Mouse (Mus musculus) cerebellum, adult 2 months (tissue): Measurements from ENCODE around the gene Grik2. TPM values are rescaled to one million over a fixed set of nuclear protein-coding genes. Genes with fewer than 3 reads are reported as not detected.

Source experiments
- DNase-seq, 2 experiments: peaks; one replicate each; pipeline ENCODE4 v3.0.0; 2021
- H3K27ac ChIP-seq: fragments of 200-500 bp; 2 replicates; pipeline ENCODE4 v1.5.1; 2012; ENCODE audit warnings: low read length, control low read depth, inconsistent platforms; ENCODE audit not compliant: insufficient read depth
- H3K27me3 ChIP-seq: fragments of 200-500 bp; 2 replicates; pipeline ENCODE4 v1.6.1; 2012; ENCODE audit warnings: inconsistent platforms, mild to moderate bottlenecking, low read length, moderate library complexity; ENCODE audit not compliant: control insufficient read depth, insufficient read depth
- H3K4me1 ChIP-seq: fragments of 200-500 bp; 2 replicates; pipeline ENCODE4 v1.6.1; 2011; ENCODE audit warnings: low read length; ENCODE audit not compliant: control insufficient read depth, insufficient read depth
- H3K4me3 ChIP-seq: fragments of 200-500 bp; replicated peaks from 2 replicates; pipeline ENCODE3; 2011; ENCODE audit warnings: mild to moderate bottlenecking, low read depth, low read length, control low read depth; ENCODE audit not compliant: insufficient read depth
- CTCF ChIP-seq: fragments of 200-500 bp; IDR thresholded peaks from 2 replicates; pipeline ENCODE4 v1.5.1; 2011; ENCODE audit warnings: low read depth, mild to moderate bottlenecking, control low read depth, low read length, moderate library complexity, borderline replicate concordance; ENCODE audit not compliant: insufficient read depth
- POLR2A ChIP-seq: fragments of 200-500 bp; IDR thresholded peaks from 2 replicates; pipeline ENCODE4 v1.6.1; 2011; ENCODE audit warnings: low read length, control low read depth, borderline replicate concordance; ENCODE audit not compliant: insufficient read depth
- WGBS: fragments of 180-500 bp; shearing (Covaris S2); methylation state at CpG from one replicate; pipeline ENCODE4 v1.1.7; 2018; 5-methylcytosine and 5-hydroxymethylcytosine counted together
- polyA plus RNA-seq: library from polyadenylated mRNA; depleted of rRNA; stranded (reverse); fragments of >200 nt; gene quantifications from 2 replicates; pipeline ENCODE4 v1.2.3, GENCODE M21; 2012

Grik2 gene
- polyA plus RNA-seq, 1 experiment, result 48.5 TPM

DNA sequence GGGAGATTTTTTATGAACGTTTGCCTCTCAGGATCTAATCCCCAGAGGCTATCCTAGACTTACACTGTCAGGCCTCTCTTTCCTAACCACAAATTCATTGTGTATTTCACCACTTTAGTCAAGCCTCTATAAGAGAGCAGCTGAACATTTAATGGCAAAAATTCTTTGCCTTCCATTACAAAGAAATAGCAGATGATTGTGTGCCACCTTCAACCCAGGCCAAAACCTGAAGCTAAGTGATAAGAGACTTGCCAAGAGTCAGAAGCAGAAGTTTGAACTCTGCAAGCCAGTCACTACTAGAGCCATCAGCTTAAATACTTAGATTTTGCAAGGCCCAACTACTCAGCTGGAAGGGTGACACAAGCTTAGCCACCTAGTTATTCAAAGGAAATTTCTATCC lies 287.9 kb downstream of the Grik2 start:
- H3K27ac ChIP-seq, result no peak overlapping the region
- DNase-seq, result no peak
- WGBS, result 41% methylated on average over 1 of the region's 1 CpGs
- no peak for TF ChIP-seq CTCF
- TF ChIP-seq POLR2A, result no peak
- H3K27me3 ChIP-seq, result no peaks in the 10 kb centered on the region
- H3K4me1 ChIP-seq, result no peaks in the 10 kb centered on the region
- no peak overlapping the region for H3K4me3 ChIP-seq

GRCm38 (mm10) chr10:49497302-49497701 lies 291.3 kb downstream of the Grik2 start:
- no peak overlapping the region for H3K4me3 ChIP-seq
- no peaks in the 10 kb centered on the region for H3K27me3 ChIP-seq
- TF ChIP-seq POLR2A, result no peak
- TF ChIP-seq CTCF, result no peak
- DNase-seq, result no peak
- no peak overlapping the region for H3K27ac ChIP-seq
- no peaks in the 10 kb centered on the region for H3K4me1 ChIP-seq
- WGBS, result 86% methylated on average over 1 of the region's 1 CpGs

- Histone ChIP-seq H3K27ac (no peak overlapping the region), H3K27me3 (no peaks in the 10 kb centered on the region), H3K4me3 (no peak overlapping the region), H3K4me1 (no peaks in the 10 kb centered on the region)
- WGBS, result 87% methylated on average over 4 of the region's 4 CpGs
- no peak for DNase-seq
- TF ChIP-seq CTCF, result peak; percentile 18; the same call in 1 of the 2 replicates
- no peak for TF ChIP-seq POLR2A
These were observed 307.1 kb downstream of the Grik2 start for GRCm38 (mm10) chr10:49481439-49481838.

GRCm38 (mm10) chr10:49480085-49480749 lies 308.3 kb downstream of the Grik2 start:
- Histone ChIP-seq H3K27me3 (no peaks in the 10 kb centered on the region), H3K27ac (no peak overlapping the region), H3K4me1 (no peaks in the 10 kb centered on the region), H3K4me3 (no peak overlapping the region)
- DNase-seq, result no peak
- TF ChIP-seq POLR2A (no peak), CTCF (no peak)
- WGBS, result 57% methylated on average over 5 of the region's 5 CpGs

DNA sequence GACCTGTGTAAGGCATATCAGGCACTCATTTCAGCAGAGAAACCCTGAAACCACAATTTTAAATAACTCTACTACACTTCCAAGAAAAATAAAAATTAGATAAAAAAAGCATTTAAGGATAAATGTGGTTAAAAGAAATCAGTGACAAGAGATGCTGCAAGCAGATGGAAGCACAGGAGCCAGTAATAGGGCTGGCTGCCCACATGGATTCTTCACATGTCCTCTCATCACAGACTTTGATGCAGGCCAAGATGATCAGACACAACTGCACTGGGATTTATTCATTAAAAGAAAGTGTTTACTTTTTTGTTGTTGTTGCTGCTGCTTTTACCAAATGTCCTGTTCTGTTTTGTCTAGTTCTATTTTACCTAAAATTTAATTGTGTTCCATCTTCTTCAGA lies 315.0 kb downstream of the Grik2 start:
- Histone ChIP-seq H3K4me3 (no peak overlapping the region), H3K27ac (no peak overlapping the region), H3K27me3 (no peaks in the 10 kb centered on the region), H3K4me1 (no peaks in the 10 kb centered on the region)
- DNase-seq, result peak in 1 of 2 experiments; percentile 25
- TF ChIP-seq POLR2A (no peak), CTCF (no peak)

DNA sequence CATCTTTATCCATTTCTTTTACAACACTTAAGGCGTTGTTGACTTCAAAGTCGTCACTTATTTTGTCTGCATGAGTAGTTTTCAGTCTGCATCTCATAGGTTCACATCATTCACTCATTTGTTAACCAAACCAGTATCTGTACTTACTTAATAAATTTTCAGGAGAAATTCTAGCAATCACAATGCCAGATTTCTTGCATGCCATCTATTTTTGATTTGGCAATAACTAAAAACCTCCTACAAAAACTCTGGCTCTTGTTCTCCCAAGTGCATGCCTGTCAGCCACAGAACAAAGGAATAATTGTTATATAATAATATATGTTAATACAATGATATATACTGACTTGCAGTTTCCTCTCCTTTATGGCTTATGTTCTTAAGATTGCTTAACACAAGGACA lies 331.8 kb downstream of the Grik2 start:
- WGBS, result 87% methylated on average over 2 of the region's 2 CpGs
- no peak overlapping the region for H3K27ac ChIP-seq
- H3K4me3 ChIP-seq, result no peak overlapping the region
- H3K27me3 ChIP-seq, result no peaks in the 10 kb centered on the region
- H3K4me1 ChIP-seq, result no peaks in the 10 kb centered on the region
- peak in 1 of 2 experiments; percentile 9 for DNase-seq
- TF ChIP-seq POLR2A, result no peak
- no peak for TF ChIP-seq CTCF

GRCm38 (mm10) chr10:49453535-49453934 lies 335.0 kb downstream of the Grik2 start:
- Histone ChIP-seq H3K4me3 (no peak overlapping the region), H3K27me3 (no peaks in the 10 kb centered on the region), H3K27ac (no peak overlapping the region), H3K4me1 (no peaks in the 10 kb centered on the region)
- TF ChIP-seq CTCF (no peak), POLR2A (no peak)
- DNase-seq, result no peak

DNA sequence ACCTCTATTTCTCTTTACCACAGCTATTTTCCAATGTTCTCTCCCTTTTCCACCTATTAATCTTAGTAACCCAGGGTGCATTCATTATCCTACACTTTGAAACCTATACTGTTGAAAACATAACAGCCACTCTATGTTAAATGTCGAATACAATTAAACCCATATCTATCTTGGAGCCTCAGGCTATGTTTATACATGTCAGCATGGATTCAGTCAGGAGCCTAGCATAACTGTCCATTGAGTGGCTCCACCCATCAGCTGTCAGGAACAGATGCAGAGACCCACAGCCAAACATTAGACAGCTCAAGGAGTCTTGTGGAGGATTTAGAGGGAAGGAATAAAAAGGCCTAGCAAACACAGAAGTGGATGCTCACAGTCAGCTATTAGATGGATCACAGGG lies 347.2 kb downstream of the Grik2 start:
- TF ChIP-seq CTCF, result no peak
- TF ChIP-seq POLR2A, result no peak
- WGBS, result 44% methylated on average over 1 of the region's 1 CpGs

More for the DNA sequence above, 347.2 kb downstream of the Grik2 start:
- Histone ChIP-seq H3K4me3 (no peak overlapping the region), H3K27me3 (no peaks in the 10 kb centered on the region), H3K27ac (no peak overlapping the region), H3K4me1 (peaks cover 3% of the 10 kb centered on the region)
- DNase-seq, result no peak
